Mouse (Mus musculus) hindbrain, embryonic 14.5 days (tissue): Measurements from ENCODE around the gene 6430550D23Rik. TPM values are rescaled to one million over a fixed set of nuclear protein-coding genes. Genes with fewer than 3 reads are reported as not detected.
A peak's percentile ranks its signal among the peaks of the same experiment; 100 is the strongest.

Experiments used
- ATAC-seq: fragments of 200-750 bp; cut with Nextera tagmentation; 2 replicates; pipeline ENCODE4 v1.8.0; 2017; ENCODE audit warnings: moderate number of reproducible peaks, mild to moderate bottlenecking, moderate TSS enrichment, moderate library complexity; ENCODE audit not compliant: low FRiP score
- DNase-seq: peaks from one replicate; pipeline ENCODE4 v3.0.0-alpha.2; 2015; ENCODE audit warnings: low spot score
- H3K27ac ChIP-seq: fragments of 300-500 bp; sonication (generic); 2 replicates; pipeline ENCODE4 v1.5.1; 2014; ENCODE audit warnings: mild to moderate bottlenecking, moderate library complexity
- H3K27me3 ChIP-seq: fragments of 300-500 bp; sonication (generic); 2 replicates; pipeline ENCODE4 v1.6.1; 2014; ENCODE audit warnings: mild to moderate bottlenecking, low read length, mixed read lengths; ENCODE audit not compliant: control insufficient read depth, insufficient read depth
- H3K36me3 ChIP-seq: fragments of 300-500 bp; sonication (generic); replicated peaks from 2 replicates; pipeline ENCODE4 v1.6.1; 2014; ENCODE audit not compliant: control insufficient read depth, insufficient read depth
- H3K4me1 ChIP-seq: fragments of 300-500 bp; sonication (generic); replicated peaks from 2 replicates; pipeline ENCODE4 v1.6.1; 2014; ENCODE audit warnings: antibody characterized with exemption, low read length, mixed read lengths; ENCODE audit not compliant: control insufficient read depth, insufficient read depth
- H3K4me2 ChIP-seq: fragments of 300-500 bp; sonication (generic); replicated peaks from 2 replicates; pipeline ENCODE4 v1.6.1; 2014; ENCODE audit warnings: mild to moderate bottlenecking, moderate library complexity
- H3K4me3 ChIP-seq: fragments of 300-500 bp; sonication (generic); replicated peaks from 2 replicates; pipeline ENCODE4 v1.5.1; 2014; ENCODE audit warnings: mild to moderate bottlenecking, low read length
- H3K9ac ChIP-seq: fragments of 300-500 bp; sonication (generic); 2 replicates; pipeline ENCODE4 v1.6.1; 2014
- H3K9me3 ChIP-seq: fragments of 300-500 bp; sonication (generic); 2 replicates; pipeline ENCODE4 v1.6.1; 2016; ENCODE audit warnings: low read length; ENCODE audit not compliant: control insufficient read depth
- WGBS: fragments of 180-500 bp; shearing (Covaris S2); extraction: QIAGEN DNeasy Blood & Tissue Kit; methylation state at CpG from one replicate; pipeline ENCODE4 v1.1.7; 2014; 5-methylcytosine and 5-hydroxymethylcytosine counted together
- polyA plus RNA-seq: library from polyadenylated mRNA; unstranded; fragments of >200 nt; fragmentation: Nextera tagmentation; extraction: Ambion mirVana; gene quantifications from 2 replicates; pipeline ENCODE4 v1.2.1, GENCODE M21; 2014

Gene 6430550D23Rik
- polyA plus RNA-seq, 1 experiment from 2014 or later: 2.8 TPM

GRCm38 (mm10) chr2:156005393-156005792 is 2.4 kb downstream of the 6430550D23Rik start:
- no peak overlapping the region for H3K4me3 ChIP-seq
- H3K9me3 ChIP-seq: no peaks in the 10 kb centered on the region
- DNase-seq (no peak), ATAC-seq (no peak)
- no peaks in the 10 kb centered on the region for H3K27me3 ChIP-seq
- H3K9ac ChIP-seq: no peak overlapping the region
- 92% methylated on average over 4 of the region's 4 CpGs for WGBS
- no peak overlapping the region for H3K4me2 ChIP-seq
- no peak overlapping the region for H3K27ac ChIP-seq
- peaks cover 11% of the 10 kb centered on the region for H3K4me1 ChIP-seq
- peaks cover 25% of the 10 kb centered on the region for H3K36me3 ChIP-seq

- no peak for ATAC-seq
- peaks cover 99% of the 10 kb centered on the region for H3K36me3 ChIP-seq
- H3K9ac ChIP-seq: no peak overlapping the region
- WGBS: 87% methylated on average over 14 of the region's 14 CpGs
- H3K27ac ChIP-seq: no peak overlapping the region
- no peak overlapping the region for H3K4me2 ChIP-seq
- peak; percentile 44 for DNase-seq
- H3K4me1 ChIP-seq: no peaks in the 10 kb centered on the region
- no peaks in the 10 kb centered on the region for H3K27me3 ChIP-seq
- H3K9me3 ChIP-seq: no peaks in the 10 kb centered on the region
- no peak overlapping the region for H3K4me3 ChIP-seq
These were observed 15.9 kb downstream of the 6430550D23Rik start for GRCm38 (mm10) chr2:155991863-155992321.

- WGBS: 99% methylated on average over 10 of the region's 10 CpGs
- Histone ChIP-seq H3K9me3 (no peaks in the 10 kb centered on the region), H3K4me2 (no peak overlapping the region), H3K4me1 (no peaks in the 10 kb centered on the region), H3K4me3 (no peak overlapping the region), H3K36me3 (peaks cover 99% of the 10 kb centered on the region), H3K27me3 (no peaks in the 10 kb centered on the region), H3K9ac (no peak overlapping the region), H3K27ac (no peak overlapping the region)
- ATAC-seq (no peak), DNase-seq (no peak)
These were observed 16.6 kb downstream of the 6430550D23Rik start for GRCm38 (mm10) chr2:155991151-155991550.

GRCm38 (mm10) chr2:155989085-155989484 is 18.7 kb downstream of the 6430550D23Rik start:
- no peaks in the 10 kb centered on the region for H3K4me1 ChIP-seq
- no peaks in the 10 kb centered on the region for H3K27me3 ChIP-seq
- H3K9me3 ChIP-seq: no peaks in the 10 kb centered on the region
- H3K36me3 ChIP-seq: peaks cover 99% of the 10 kb centered on the region
- no peak overlapping the region for H3K4me3 ChIP-seq
- DNase-seq (no peak), ATAC-seq (no peak)
- H3K4me2 ChIP-seq: no peak overlapping the region
- 80% methylated on average over 4 of the region's 4 CpGs for WGBS
- H3K9ac ChIP-seq: no peak overlapping the region
- H3K27ac ChIP-seq: no peak overlapping the region

GRCm38 (mm10) chr2:155987131-155987530 is 20.6 kb downstream of the 6430550D23Rik start:
- no peak overlapping the region for H3K4me2 ChIP-seq
- DNase-seq (no peak), ATAC-seq (no peak)
- no peaks in the 10 kb centered on the region for H3K27me3 ChIP-seq
- WGBS: 95% methylated on average over 6 of the region's 6 CpGs
- no peak overlapping the region for H3K9ac ChIP-seq
- no peaks in the 10 kb centered on the region for H3K9me3 ChIP-seq
- H3K27ac ChIP-seq: no peak overlapping the region
- H3K36me3 ChIP-seq: peaks cover 99% of the 10 kb centered on the region
- no peaks in the 10 kb centered on the region for H3K4me1 ChIP-seq
- no peak overlapping the region for H3K4me3 ChIP-seq

GRCm38 (mm10) chr2:155985776-155986175 is 22.0 kb downstream of the 6430550D23Rik start:
- WGBS: 90% methylated on average over 7 of the region's 7 CpGs
- no peaks in the 10 kb centered on the region for H3K9me3 ChIP-seq
- H3K4me3 ChIP-seq: no peak overlapping the region
- no peak for ATAC-seq
- H3K27ac ChIP-seq: no peak overlapping the region
- no peaks in the 10 kb centered on the region for H3K27me3 ChIP-seq
- H3K36me3 ChIP-seq: peaks cover 99% of the 10 kb centered on the region
- no peaks in the 10 kb centered on the region for H3K4me1 ChIP-seq
- DNase-seq: no peak
- no peak overlapping the region for H3K4me2 ChIP-seq
- H3K9ac ChIP-seq: no peak overlapping the region

GRCm38 (mm10) chr2:155979328-155979991 is 28.3 kb downstream of the 6430550D23Rik start:
- no peak overlapping the region for H3K9ac ChIP-seq
- DNase-seq: no peak
- no peak overlapping the region for H3K27ac ChIP-seq
- peaks cover 96% of the 10 kb centered on the region for H3K36me3 ChIP-seq
- H3K4me1 ChIP-seq: no peaks in the 10 kb centered on the region
- H3K4me3 ChIP-seq: no peak overlapping the region
- no peak for ATAC-seq
- H3K9me3 ChIP-seq: no peaks in the 10 kb centered on the region
- no peak overlapping the region for H3K4me2 ChIP-seq
- H3K27me3 ChIP-seq: no peaks in the 10 kb centered on the region
- WGBS: 95% methylated on average over 5 of the region's 5 CpGs

GRCm38 (mm10) chr2:155974087-155974731 is 33.6 kb downstream of the 6430550D23Rik start:
- Histone ChIP-seq H3K27ac (no peak overlapping the region), H3K4me3 (no peak overlapping the region), H3K4me2 (no peak overlapping the region), H3K9me3 (no peaks in the 10 kb centered on the region), H3K4me1 (no peaks in the 10 kb centered on the region), H3K9ac (no peak overlapping the region), H3K36me3 (peaks cover 92% of the 10 kb centered on the region), H3K27me3 (no peaks in the 10 kb centered on the region)
- ATAC-seq (no peak), DNase-seq (no peak)
- WGBS: 81% methylated on average over 14 of the region's 14 CpGs

- Histone ChIP-seq H3K27me3 (no peaks in the 10 kb centered on the region), H3K4me1 (no peaks in the 10 kb centered on the region), H3K36me3 (peaks cover 92% of the 10 kb centered on the region), H3K4me2 (no peak overlapping the region), H3K9ac (no peak overlapping the region), H3K9me3 (no peaks in the 10 kb centered on the region), H3K4me3 (no peak overlapping the region), H3K27ac (no peak overlapping the region)
- DNase-seq: no peak
- no peak for ATAC-seq
- WGBS: 90% methylated on average over 6 of the region's 6 CpGs
These were observed 34.4 kb downstream of the 6430550D23Rik start for GRCm38 (mm10) chr2:155973348-155973747.
